ENCODE assay signal across 8 mouse cellular contexts in genomic region chr2:152831019-152831878, GRCm38 (mm10). TPM values are rescaled to one million over a fixed set of nuclear protein-coding genes. Genes with fewer than 3 reads are reported as not detected.
DNase-seq lines count a peak whose midpoint lies in the region; ATAC-seq lines count a peak whose summit lies in the region.

TSS of gene Bcl2l1 (minus strand) at chr2:152831728.

- H3K4me1 ChIP-seq in heart, embryonic 13.5 days = peaks cover 38% of the 10 kb centered on the region
- peaks cover 52% of the 10 kb centered on the region for H3K4me1 ChIP-seq in liver, embryonic 12.5 days
- H3K4me1 ChIP-seq in stomach, embryonic 15.5 days = peaks cover 29% of the 10 kb centered on the region

- peak within 1 kb of the TSS; percentile 81 for H3K4me2 ChIP-seq in heart, embryonic 13.5 days
- H3K4me2 ChIP-seq in liver, embryonic 12.5 days = peak within 1 kb of the TSS; percentile 81
- peak within 1 kb of the TSS; percentile 77 for H3K4me2 ChIP-seq in stomach, embryonic 15.5 days

- peak within 1 kb of the TSS; percentile 92 for H3K9ac ChIP-seq in heart, embryonic 13.5 days
- peak within 1 kb of the TSS; percentile 90 for H3K9ac ChIP-seq in liver, embryonic 12.5 days
- peak within 1 kb of the TSS; percentile 91 for H3K9ac ChIP-seq in stomach, embryonic 15.5 days

- no peaks in the 10 kb centered on the region for H3K9me3 ChIP-seq in heart, embryonic 13.5 days
- no peaks in the 10 kb centered on the region for H3K9me3 ChIP-seq in liver, embryonic 12.5 days (replicated peaks)
- no peaks in the 10 kb centered on the region for H3K9me3 ChIP-seq in stomach, embryonic 15.5 days

- peak within 1 kb of the TSS; percentile 75 for H3K4me3 ChIP-seq in heart, embryonic 13.5 days
- H3K4me3 ChIP-seq in liver, embryonic 12.5 days = peak within 1 kb of the TSS; percentile 77
- peak within 1 kb of the TSS; percentile 80 for H3K4me3 ChIP-seq in stomach, embryonic 15.5 days (replicated peaks)

- under 1% methylated on average over 73 of the region's 74 CpGs for WGBS in heart, embryonic 13.5 days
- under 1% methylated on average over 74 of the region's 74 CpGs for WGBS in liver, embryonic 12.5 days (ENCODE audit: insufficient replicate concordance)
- WGBS in stomach, embryonic 15.5 days = under 1% methylated on average over 71 of the region's 74 CpGs

- peak within 1 kb of the TSS; percentile 95 for H3K27ac ChIP-seq in heart, embryonic 13.5 days (replicated peaks)
- H3K27ac ChIP-seq in liver, embryonic 12.5 days = peak within 1 kb of the TSS; percentile 94
- H3K27ac ChIP-seq in stomach, embryonic 15.5 days = peak within 1 kb of the TSS; percentile 98

- no peaks in the 10 kb centered on the region for H3K27me3 ChIP-seq in heart, embryonic 13.5 days (replicated peaks)
- H3K27me3 ChIP-seq in liver, embryonic 12.5 days (replicated peaks) = no peaks in the 10 kb centered on the region
- H3K27me3 ChIP-seq in stomach, embryonic 15.5 days (replicated peaks) = no peaks in the 10 kb centered on the region

- peak; percentile 91 for ATAC-seq in erythroid progenitor cell, adult 5-6 weeks (replicated peaks; ENCODE audit: low FRiP score, poor library complexity, severe bottlenecking)
- peak; percentile 92 for ATAC-seq in heart, embryonic 13.5 days (ENCODE audit: extremely low read depth, insufficient number of reproducible peaks, low FRiP score, low TSS enrichment)
- peak; percentile 95 for ATAC-seq in liver, embryonic 12.5 days
- peak; percentile 95 for ATAC-seq in stomach, embryonic 15.5 days (ENCODE audit: insufficient read depth, low FRiP score, low read depth)

- peak; percentile 98 for DNase-seq in CD4-positive helper T cell, adult 2 months (ENCODE audit: low read depth, low spot score)
- DNase-seq in brain, embryonic 18.5 days (ENCODE audit: low read depth, low spot score) = peak; percentile 95
- DNase-seq in kidney, postnatal 10 days = peak; percentile 99
- DNase-seq in natural killer cell, adult 2 months (ENCODE audit: low spot score in 2 of 2) = peak; percentile 97

- H3K36me3 ChIP-seq in heart, embryonic 13.5 days = peaks cover 11% of the 10 kb centered on the region
- H3K36me3 ChIP-seq in liver, embryonic 12.5 days = peaks cover 27% of the 10 kb centered on the region
- H3K36me3 ChIP-seq in stomach, embryonic 15.5 days = no peaks in the 10 kb centered on the region

RNA-seq across cellular contexts. Expression of gene Bcl2l1, which starts in this region (rescaled TPM):
- 80.9 and 99.1 TPM in 2 replicates for total RNA-seq in erythroid progenitor cell, adult 5-6 weeks (2015; ENCODE audit: low replicate concordance)
- total RNA-seq in erythroid progenitor cell, adult 5-6 weeks (2017; ENCODE audit: low replicate concordance) = 76.9 and 94.9 TPM in 2 replicates
- 59.6 and 62.8 TPM in 2 replicates for polyA plus RNA-seq in heart, embryonic 13.5 days (2015; fragmentation: Nextera tagmentation; extraction: Ambion mirVana)
- 127 and 137 TPM in 2 replicates for polyA plus RNA-seq in liver, embryonic 12.5 days (2016; fragmentation: Nextera tagmentation; extraction: Ambion mirVana)
- polyA plus RNA-seq in stomach, embryonic 15.5 days (2015; fragmentation: Nextera tagmentation; extraction: Ambion mirVana) = 69.8 and 75.7 TPM in 2 replicates

Comparison
In these comparisons a context has a peak if more than half of its experiments do, and no peak if none do; other contexts are left out.
1. Peak in every context shown above with its lines: DNase-seq, ATAC-seq, H3K4me3 ChIP-seq and H3K27ac ChIP-seq.